Mouse (Mus musculus) limb, embryonic 14.5 days (tissue): ENCODE measurements around the gene Bend6. TPM values are rescaled to one million over a fixed set of nuclear protein-coding genes. Genes with fewer than 3 reads are reported as not detected.

Experiments
- ATAC-seq: fragments of 200-750 bp; cut with Nextera tagmentation; 2 replicates; pipeline ENCODE4 v1.8.0; 2017; ENCODE audit warnings: low read depth, moderate number of reproducible peaks, moderate TSS enrichment; ENCODE audit not compliant: low FRiP score
- DNase-seq: peaks from one replicate; pipeline ENCODE4 v3.0.0-alpha.2; 2015; ENCODE audit warnings: low spot score
- H3K27ac ChIP-seq: fragments of 300-500 bp; sonication (generic); replicated peaks from 2 replicates; pipeline ENCODE4 v1.5.1; 2014; ENCODE audit warnings: low read depth, mild to moderate bottlenecking, low read length, moderate library complexity, mixed read lengths
- H3K27me3 ChIP-seq: fragments of 300-500 bp; sonication (generic); 2 replicates; pipeline ENCODE4 v1.6.1; 2014; ENCODE audit warnings: low read length, mixed read lengths; ENCODE audit not compliant: control insufficient read depth, insufficient read depth
- H3K36me3 ChIP-seq: fragments of 300-500 bp; sonication (generic); 2 replicates; pipeline ENCODE4 v1.6.1; 2014; ENCODE audit warnings: mild to moderate bottlenecking, low read length, moderate library complexity, mixed read lengths; ENCODE audit not compliant: control insufficient read depth, insufficient read depth
- H3K4me1 ChIP-seq: fragments of 300-500 bp; sonication (generic); 2 replicates; pipeline ENCODE4 v1.6.1; 2014; ENCODE audit warnings: antibody characterized with exemption, low read length, mixed read lengths; ENCODE audit not compliant: control insufficient read depth, insufficient read depth
- H3K4me2 ChIP-seq: fragments of 300-500 bp; sonication (generic); replicated peaks from 2 replicates; pipeline ENCODE4 v1.6.1; 2014; ENCODE audit warnings: low read depth, mild to moderate bottlenecking, low read length, moderate library complexity; ENCODE audit not compliant: severe bottlenecking
- H3K4me3 ChIP-seq: fragments of 300-500 bp; sonication (generic); replicated peaks from 2 replicates; pipeline ENCODE4 v1.5.1; 2014; ENCODE audit warnings: low read length
- H3K9ac ChIP-seq: fragments of 300-500 bp; sonication (generic); 2 replicates; pipeline ENCODE4 v1.6.1; 2014; ENCODE audit warnings: mild to moderate bottlenecking, low read depth, low read length, moderate library complexity; ENCODE audit not compliant: severe bottlenecking
- H3K9me3 ChIP-seq: fragments of 300-500 bp; sonication (generic); 2 replicates; pipeline ENCODE4 v1.6.1; 2016; ENCODE audit warnings: low read length; ENCODE audit not compliant: control insufficient read depth
- POLR2A ChIP-seq: fragments of 200-500 bp; IDR thresholded peaks from 2 replicates; pipeline ENCODE4 v1.8.0; 2012; ENCODE audit warnings: inconsistent platforms, mild to moderate bottlenecking, moderate library complexity, borderline replicate concordance; ENCODE audit not compliant: insufficient read depth, insufficient read length; ENCODE audit errors: extremely low read depth
- whole genome bisulfite sequencing: fragments of 180-500 bp; shearing (Covaris S2); extraction: QIAGEN DNeasy Blood & Tissue Kit; methylation state at CpG from one replicate; pipeline ENCODE4 v1.1.7; 2014; 5-methylcytosine and 5-hydroxymethylcytosine counted together
- polyA plus RNA-seq, 2 experiments: library from polyadenylated mRNA; depleted of rRNA in 1 of 2; stranded (reverse) in 1 of 2; unstranded in 1 of 2; fragments of >200 nt; fragmentation: Nextera tagmentation in 1 of 2; extraction: Ambion mirVana in 1 of 2; gene quantifications; 2 replicates each; pipeline versions ENCODE4 v1.2.1 to v1.2.3; 2012 to 2014

Bend6 gene
- polyA plus RNA-seq, 2 experiments = 1.5 TPM

GRCm38 (mm10) chr1:33908191-33908962 lies 761 bp upstream of the Bend6 start, which contains the start of gene Dst:
TSS of gene Dst (plus strand) at chr1:33908225.
- 5% methylated on average over 40 of the region's 44 CpGs for WGBS
- Histone ChIP-seq H3K4me2 (peak within 1 kb of the TSS; percentile 90), H3K4me3 (peak within 1 kb of the TSS; percentile 60), H3K27ac (no peak within 1 kb of the TSS), H3K9ac (peak within 1 kb of the TSS; percentile 65), H3K36me3 (no peaks in the 10 kb centered on the region), H3K27me3 (peaks cover 32% of the 10 kb centered on the region), H3K4me1 (peaks cover 6% of the 10 kb centered on the region), H3K9me3 (no peaks in the 10 kb centered on the region)
- DNase-seq (no peak), ATAC-seq (no peak)
- TF ChIP-seq POLR2A = no peak

- H3K36me3 ChIP-seq = no peaks in the 10 kb centered on the region
- H3K27ac ChIP-seq = no peak overlapping the region
- DNase-seq = no peak
- peak overlapping the region; percentile 60 for H3K4me3 ChIP-seq
- WGBS = under 1% methylated on average over 20 of the region's 20 CpGs
- 0 out of 2 replicates have a peak, but pooled peaks have one; percentile 14 for ATAC-seq
- H3K9me3 ChIP-seq = no peaks in the 10 kb centered on the region
- peaks cover 32% of the 10 kb centered on the region for H3K27me3 ChIP-seq
- peaks cover 6% of the 10 kb centered on the region for H3K4me1 ChIP-seq
- H3K9ac ChIP-seq = peak overlapping the region; percentile 65; the same call in 1 of the 2 replicates
- H3K4me2 ChIP-seq = peak overlapping the region; percentile 90
- no peak for TF ChIP-seq POLR2A
Measured at GRCm38 (mm10) chr1:33906927-33907326, 689 bp downstream of the Bend6 start.

- H3K9ac ChIP-seq = no peak overlapping the region
- no peak overlapping the region for H3K4me2 ChIP-seq
- WGBS = 39% methylated on average over 10 of the region's 10 CpGs
- no peak for TF ChIP-seq POLR2A
- H3K4me1 ChIP-seq = peaks cover 6% of the 10 kb centered on the region
- H3K27me3 ChIP-seq = peaks cover 32% of the 10 kb centered on the region
- no peak overlapping the region for H3K4me3 ChIP-seq
- no peak overlapping the region for H3K27ac ChIP-seq
- no peaks in the 10 kb centered on the region for H3K9me3 ChIP-seq
- DNase-seq (no peak), ATAC-seq (no peak)
- no peaks in the 10 kb centered on the region for H3K36me3 ChIP-seq
Measured at GRCm38 (mm10) chr1:33906216-33906615, 1.4 kb downstream of the Bend6 start.

DNA sequence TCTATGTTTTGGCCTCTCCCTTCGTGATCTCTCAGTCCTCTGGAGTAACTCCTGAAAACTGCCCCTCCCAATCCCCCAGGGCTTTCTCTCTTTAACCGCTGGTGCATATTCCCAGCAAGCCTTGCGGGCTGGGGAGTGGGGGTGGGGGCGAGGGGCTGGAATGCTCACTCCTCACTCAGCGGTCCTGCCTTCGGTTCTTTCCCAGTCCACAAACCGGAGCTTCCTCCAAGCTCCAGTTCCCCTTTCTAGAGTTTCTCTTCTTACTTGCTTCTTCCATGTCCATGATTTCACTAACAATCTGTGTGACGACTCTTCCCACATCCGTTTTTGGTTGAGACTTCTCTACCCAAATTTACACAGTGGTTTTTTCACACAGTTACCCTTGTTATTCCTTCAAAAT lies 4.0 kb downstream of the Bend6 start:
- Histone ChIP-seq H3K9ac (no peak overlapping the region), H3K36me3 (no peaks in the 10 kb centered on the region), H3K27me3 (peaks cover 23% of the 10 kb centered on the region), H3K4me3 (no peak overlapping the region), H3K9me3 (no peaks in the 10 kb centered on the region), H3K27ac (no peak overlapping the region), H3K4me2 (no peak overlapping the region), H3K4me1 (peaks cover 4% of the 10 kb centered on the region)
- TF ChIP-seq POLR2A = no peak
- WGBS = 32% methylated on average over 9 of the region's 9 CpGs
- DNase-seq (no peak), ATAC-seq (no peak)

GRCm38 (mm10) chr1:33900175-33900574 lies 7.4 kb downstream of the Bend6 start:
- WGBS = 68% methylated on average over 8 of the region's 8 CpGs

More at GRCm38 (mm10) chr1:33900175-33900574, 7.4 kb downstream of the Bend6 start:
- H3K9me3 ChIP-seq = no peaks in the 10 kb centered on the region
- DNase-seq (no peak), ATAC-seq (no peak)
- H3K4me1 ChIP-seq = no peaks in the 10 kb centered on the region; the same call in 1 of the 2 replicates
- H3K9ac ChIP-seq = no peak overlapping the region
- H3K36me3 ChIP-seq = no peaks in the 10 kb centered on the region
- H3K27me3 ChIP-seq = 0 out of 2 replicates have a peak, but pooled peaks cover 3% of the 10 kb centered on the region
- no peak for TF ChIP-seq POLR2A
- no peak overlapping the region for H3K27ac ChIP-seq
- no peak overlapping the region for H3K4me2 ChIP-seq
- H3K4me3 ChIP-seq = no peak overlapping the region
